Mouse (Mus musculus): ENCODE results near the gene Olfr1118.
"Not testable (repeated sequence)": the region's sequence is repeated elsewhere in the genome, so short reads cannot be mapped to it uniquely, and the experiment has no call there.

Gene Olfr1118

DNA sequence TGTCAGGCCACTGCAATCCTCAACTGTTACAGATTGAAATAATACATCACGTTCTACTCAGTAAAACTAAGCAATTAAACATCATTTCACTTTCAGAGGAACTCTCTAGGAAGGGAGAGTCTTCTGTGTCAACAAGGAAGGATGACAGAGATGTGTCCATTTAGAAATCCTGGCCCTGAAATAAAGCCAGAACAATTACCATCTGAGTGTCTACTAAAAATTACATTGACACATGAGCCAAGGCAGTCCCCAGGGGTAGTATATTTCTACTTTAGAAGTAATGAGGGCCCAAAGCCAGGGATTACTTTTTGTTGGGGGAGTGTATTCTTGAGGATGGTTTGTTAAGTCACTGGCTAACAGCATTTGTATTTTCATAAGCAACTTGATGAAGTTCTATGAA, at the start of gene Olfr1118:
TSS of gene Olfr1118 (plus strand) at position 301 of the 400 bp plus-strand sequence.
- DNase-seq (ENCODE audit: low read depth) = no peak

DNA sequence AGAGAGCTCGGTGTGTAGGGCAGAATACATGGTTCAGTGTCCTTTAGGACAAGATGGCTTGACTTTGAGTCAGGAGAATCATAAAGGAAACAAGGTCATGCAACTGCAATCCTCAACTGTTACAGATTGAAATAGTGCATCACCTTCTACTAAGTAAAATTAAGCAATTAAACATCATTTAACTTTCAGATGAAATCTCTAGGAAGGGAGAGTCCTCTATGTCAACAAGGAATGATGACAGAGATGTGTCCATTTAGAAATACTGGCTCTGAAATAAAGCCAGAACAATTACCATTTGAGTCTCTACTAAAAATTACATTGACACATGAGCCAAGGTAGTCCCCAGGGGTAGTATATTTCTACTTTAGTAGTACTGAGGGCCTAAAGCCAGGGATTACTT, 40.1 kb upstream of the Olfr1118 start, which contains the start of gene Olfr1116:
TSS of gene Olfr1116 (plus strand) at position 301 of the 400 bp plus-strand sequence.
- DNase-seq (ENCODE audit: low read depth) = no peak

DNA sequence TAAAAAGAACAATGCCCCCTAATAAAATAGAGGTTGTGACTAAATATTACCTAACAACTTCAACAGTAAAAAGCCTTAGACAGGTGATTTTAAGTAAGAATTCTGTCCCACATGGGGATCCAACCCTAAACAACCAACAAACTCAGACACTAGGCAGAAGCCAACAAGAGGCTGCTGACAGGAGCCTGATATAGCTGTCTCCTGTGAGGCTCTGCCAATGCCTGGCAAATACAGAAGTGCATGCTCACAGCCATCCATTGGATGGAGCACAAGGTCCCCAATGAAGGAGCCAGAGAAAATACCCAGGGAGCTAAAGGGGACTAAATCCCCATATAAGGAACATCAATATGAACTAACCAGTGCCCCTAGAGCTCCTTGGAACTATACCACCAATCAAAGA, 13.4 kb upstream of the Olfr1118 start:
- not testable (repeated sequence) for DNase-seq (ENCODE audit: low read depth)

DNA sequence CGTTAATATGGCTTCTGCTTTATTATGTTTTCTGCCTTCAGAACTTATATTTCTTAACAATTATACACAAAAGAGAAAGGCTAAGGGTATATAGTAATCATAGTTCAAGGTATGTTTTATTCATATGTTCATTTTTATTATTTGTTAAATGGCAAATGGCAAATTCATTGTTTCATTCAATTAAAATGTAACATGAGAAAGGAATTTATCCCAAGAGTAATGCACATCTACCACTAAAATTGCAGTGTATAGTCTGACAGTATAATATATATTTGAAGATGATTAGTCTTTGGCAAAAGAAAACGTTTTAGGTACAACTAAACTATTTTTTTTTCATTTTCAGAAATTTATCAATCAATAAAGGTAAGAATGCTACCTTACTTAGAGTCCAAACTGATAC, 47.1 kb downstream of the Olfr1118 start, which contains the start of gene Olfr1120:
TSS of gene Olfr1120 (plus strand) at position 301 of the 400 bp plus-strand sequence.
- DNase-seq (ENCODE audit: low read depth) = no peak

DNA sequence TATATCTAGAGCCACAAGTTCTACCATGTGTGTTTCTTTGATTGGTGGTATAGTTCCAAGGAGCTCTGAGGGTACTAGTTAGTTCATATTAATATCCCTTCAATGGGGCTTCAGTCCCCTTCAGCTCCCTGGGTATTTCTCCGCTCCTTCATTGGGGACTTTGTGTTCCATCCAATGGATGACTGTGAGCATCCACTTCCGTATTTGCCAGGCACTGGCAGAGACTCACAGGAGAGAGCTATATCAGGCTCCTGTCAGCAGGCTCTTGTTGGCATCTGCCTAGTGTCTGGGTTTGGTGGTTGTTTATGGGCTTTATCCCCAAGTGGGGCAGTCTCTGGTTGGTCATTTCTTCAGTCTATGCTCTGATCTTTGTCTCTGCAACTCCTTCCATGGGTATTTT, 52.7 kb downstream of the Olfr1118 start:
- DNase-seq (ENCODE audit: low read depth) = not testable (repeated sequence)

Measured in c-Kit-positive CD71-positive TER-119-negative erythroid progenitor cells, embryonic 14.5 days (primary cell).